Mouse (Mus musculus) testis, adult 2 months (tissue): ENCODE measurements around the gene Akap2.

ENCODE experiments used
- CTCF ChIP-seq: fragments of 200-500 bp; IDR thresholded peaks from 2 replicates; pipeline ENCODE4 v1.5.1; 2012; ENCODE audit warnings: low read depth, mild to moderate bottlenecking, inconsistent platforms, low read length, moderate library complexity; ENCODE audit not compliant: control insufficient read depth, insufficient read depth, insufficient replicate concordance
- POLR2A ChIP-seq: fragments of 200-500 bp; IDR thresholded peaks from 2 replicates; pipeline ENCODE4 v1.6.1; 2012; ENCODE audit warnings: low read depth, mild to moderate bottlenecking, inconsistent platforms, low read length, moderate library complexity; ENCODE audit not compliant: control insufficient read depth

GRCm38 (mm10) chr4:57750651-57751050 is 33.2 kb downstream of the Akap2 start:
- TF ChIP-seq CTCF (no peak), POLR2A (no peak)
